Mouse (Mus musculus) embryonic facial prominence, embryonic 13.5 days (tissue): ENCODE measurements around the gene Mipol1. TPM values are rescaled to one million over a fixed set of nuclear protein-coding genes. Genes with fewer than 3 reads are reported as not detected.
"Not testable (repeated sequence)": the region's sequence is repeated elsewhere in the genome, so short reads cannot be mapped to it uniquely, and the experiment has no call there.

Experiments used
- ATAC-seq: fragments of 200-750 bp; cut with Nextera tagmentation; 2 replicates; pipeline ENCODE4 v1.8.0; 2017; ENCODE audit warnings: low read depth; ENCODE audit not compliant: insufficient number of reproducible peaks, insufficient read depth, low FRiP score, low TSS enrichment
- H3K27ac ChIP-seq: fragments of 300-500 bp; sonication (generic); 2 replicates; pipeline ENCODE4 v1.5.1; 2015; ENCODE audit warnings: moderate library complexity, mild to moderate bottlenecking, inconsistent platforms
- H3K27me3 ChIP-seq: fragments of 300-500 bp; sonication (generic); 2 replicates; pipeline ENCODE4 v1.6.1; 2015; ENCODE audit warnings: mild to moderate bottlenecking, inconsistent platforms
- H3K36me3 ChIP-seq: fragments of 300-500 bp; sonication (generic); 2 replicates; pipeline ENCODE4 v1.6.1; 2015; ENCODE audit warnings: mild to moderate bottlenecking, inconsistent platforms
- H3K4me1 ChIP-seq: fragments of 300-500 bp; sonication (generic); 2 replicates; pipeline ENCODE4 v1.6.1; 2015; ENCODE audit warnings: inconsistent platforms
- H3K4me2 ChIP-seq: fragments of 300-500 bp; sonication (generic); 2 replicates; pipeline ENCODE4 v1.6.1; 2015; ENCODE audit warnings: moderate library complexity, mild to moderate bottlenecking, inconsistent platforms
- H3K4me3 ChIP-seq: fragments of 300-500 bp; sonication (generic); 2 replicates; pipeline ENCODE4 v1.5.1; 2015; ENCODE audit warnings: mild to moderate bottlenecking, inconsistent platforms
- H3K9ac ChIP-seq: fragments of 300-500 bp; sonication (generic); 2 replicates; pipeline ENCODE4 v1.6.1; 2015; ENCODE audit warnings: mild to moderate bottlenecking, inconsistent platforms
- H3K9me3 ChIP-seq: fragments of 300-500 bp; sonication (generic); 2 replicates; pipeline ENCODE4 v1.6.1; 2016; ENCODE audit warnings: inconsistent platforms
- WGBS: fragments of 180-500 bp; shearing (Covaris S2); methylation state at CpG from one replicate; pipeline ENCODE4 v1.1.7; 2015; ENCODE audit warnings: mixed read lengths; 5-methylcytosine and 5-hydroxymethylcytosine counted together
- polyA plus RNA-seq: library from polyadenylated mRNA; unstranded; fragments of >200 nt; fragmentation: Nextera tagmentation; extraction: Ambion mirVana; gene quantifications from 2 replicates; pipeline ENCODE4 v1.2.1, GENCODE M21; 2015

The Mipol1 gene
- polyA plus RNA-seq, 1 experiment from 2014 or later, result 9.1 TPM

DNA sequence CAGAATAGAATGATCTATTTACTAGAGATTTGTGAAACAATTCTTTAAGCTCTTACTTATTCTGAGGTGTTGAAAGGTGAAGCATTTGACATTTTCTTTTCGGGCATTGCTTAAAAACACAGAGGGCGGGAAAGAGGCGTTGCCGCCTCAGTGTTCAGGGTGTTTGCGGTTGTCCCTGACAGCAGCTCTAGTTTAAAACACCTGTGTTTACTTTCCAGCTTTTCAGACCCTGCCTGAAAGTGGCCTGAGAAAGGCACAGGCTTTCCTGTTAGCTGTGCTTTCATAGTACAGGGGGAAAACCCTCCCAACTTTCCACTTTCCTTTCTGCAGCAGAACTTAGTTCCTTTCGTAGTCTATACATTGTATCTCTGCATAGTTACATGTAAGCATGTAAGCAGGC lies 152.6 kb downstream of the Mipol1 start:
- H3K4me3 ChIP-seq, result no peak overlapping the region
- H3K36me3 ChIP-seq, result no peaks in the 10 kb centered on the region
- ATAC-seq, result no peak
- H3K27ac ChIP-seq, result no peak overlapping the region
- 50% methylated on average over 6 of the region's 6 CpGs for WGBS
- no peak overlapping the region for H3K9ac ChIP-seq
- H3K4me2 ChIP-seq, result no peak overlapping the region
- no peaks in the 10 kb centered on the region for H3K4me1 ChIP-seq
- H3K27me3 ChIP-seq, result no peaks in the 10 kb centered on the region
- no peaks in the 10 kb centered on the region for H3K9me3 ChIP-seq

- H3K4me3 ChIP-seq, result no peak overlapping the region
- no peak for ATAC-seq
- no peak overlapping the region for H3K27ac ChIP-seq
- no peaks in the 10 kb centered on the region for H3K4me1 ChIP-seq
- H3K9me3 ChIP-seq, result no peaks in the 10 kb centered on the region
- no peak overlapping the region for H3K4me2 ChIP-seq
- H3K36me3 ChIP-seq, result no peaks in the 10 kb centered on the region
- no peak overlapping the region for H3K9ac ChIP-seq
- 64% methylated on average over 2 of the region's 2 CpGs for WGBS
- no peaks in the 10 kb centered on the region for H3K27me3 ChIP-seq
These were observed 157.5 kb downstream of the Mipol1 start for GRCm38 (mm10) chr12:57387588-57388292.

DNA sequence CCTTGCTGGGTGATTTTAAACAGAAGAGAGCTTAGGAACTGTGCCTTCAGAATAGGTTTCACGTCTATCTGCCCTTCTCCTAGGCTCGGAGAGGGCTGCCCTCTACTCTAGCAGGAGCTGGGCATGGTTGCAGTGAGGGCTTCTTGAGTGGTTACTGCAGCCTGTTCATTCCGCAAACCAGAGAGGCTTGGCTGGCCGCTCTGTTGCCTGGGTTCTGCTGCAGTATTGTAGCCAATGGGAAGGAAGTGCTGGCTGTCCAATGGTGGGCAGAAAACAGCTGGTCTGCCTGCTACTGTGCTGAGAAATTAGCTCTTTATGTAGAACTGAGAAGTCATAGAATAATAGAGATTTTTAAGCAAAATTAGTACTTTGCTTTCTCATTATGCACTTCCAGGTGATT lies 169.3 kb downstream of the Mipol1 start:
- H3K9ac ChIP-seq, result no peak overlapping the region
- no peak overlapping the region for H3K4me3 ChIP-seq
- H3K4me2 ChIP-seq, result no peak overlapping the region
- no peak for ATAC-seq
- 0 out of 2 replicates have a peak, but pooled peaks cover 4% of the 10 kb centered on the region for H3K4me1 ChIP-seq
- no peaks in the 10 kb centered on the region for H3K36me3 ChIP-seq
- H3K9me3 ChIP-seq, result no peaks in the 10 kb centered on the region
- no peak overlapping the region for H3K27ac ChIP-seq
- 52% methylated on average over 4 of the region's 4 CpGs for WGBS
- H3K27me3 ChIP-seq, result no peaks in the 10 kb centered on the region

DNA sequence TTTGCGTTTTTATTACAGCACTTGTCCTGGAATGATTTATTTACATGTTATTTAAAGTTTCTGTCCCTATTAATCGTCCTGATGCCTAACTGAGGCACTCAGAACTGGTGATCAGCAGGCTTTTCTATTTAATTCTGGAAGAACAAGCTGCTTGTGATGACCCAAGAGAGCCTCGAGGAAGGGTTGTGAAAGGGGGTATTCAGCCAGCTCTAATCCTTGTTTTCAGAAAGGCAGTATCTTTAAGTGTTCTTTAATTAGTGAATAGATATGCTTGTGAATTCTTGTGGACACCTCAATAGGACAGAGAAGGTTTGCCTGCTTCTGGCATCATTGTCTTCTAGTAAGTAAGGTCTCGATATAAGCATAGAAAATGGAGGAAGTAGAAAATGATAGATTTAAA lies 170.0 kb downstream of the Mipol1 start:
- WGBS, result 32% methylated on average over 4 of the region's 4 CpGs
- H3K4me1 ChIP-seq, result 0 out of 2 replicates have a peak, but pooled peaks cover 4% of the 10 kb centered on the region
- H3K27me3 ChIP-seq, result no peaks in the 10 kb centered on the region
- no peak for ATAC-seq
- H3K36me3 ChIP-seq, result no peaks in the 10 kb centered on the region
- no peak overlapping the region for H3K4me3 ChIP-seq
- no peaks in the 10 kb centered on the region for H3K9me3 ChIP-seq
- H3K4me2 ChIP-seq, result no peak overlapping the region
- no peak overlapping the region for H3K9ac ChIP-seq
- H3K27ac ChIP-seq, result no peak overlapping the region

GRCm38 (mm10) chr12:57401126-57401525 lies 170.9 kb downstream of the Mipol1 start:
- 44% methylated on average over 7 of the region's 7 CpGs for WGBS
- Histone ChIP-seq H3K9me3 (no peaks in the 10 kb centered on the region), H3K27ac (no peak overlapping the region), H3K4me2 (no peak overlapping the region; the same call in 1 of the 2 replicates), H3K36me3 (no peaks in the 10 kb centered on the region), H3K4me1 (0 out of 2 replicates have a peak, but pooled peaks cover 4% of the 10 kb centered on the region), H3K27me3 (no peaks in the 10 kb centered on the region), H3K9ac (no peak overlapping the region), H3K4me3 (no peak overlapping the region)
- ATAC-seq, result no peak

DNA sequence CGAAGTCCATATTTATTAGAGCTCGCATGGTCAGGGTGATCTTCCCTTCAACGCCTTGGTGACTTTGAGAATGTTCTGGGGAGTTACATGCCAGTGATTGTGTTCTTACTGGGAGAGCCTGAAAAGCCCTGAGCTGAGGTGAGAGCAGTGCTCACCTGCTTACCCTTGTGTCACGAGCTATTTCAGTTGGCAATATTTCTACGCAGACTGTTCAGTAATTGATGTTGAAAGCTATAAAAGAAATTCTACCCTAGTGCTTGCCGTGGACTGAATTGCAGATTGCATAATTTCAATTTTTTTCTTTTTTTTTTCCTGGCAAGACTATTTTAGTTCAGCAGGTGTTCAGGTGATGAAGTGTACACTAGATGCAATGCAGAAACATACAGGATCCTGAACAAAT lies 172.1 kb downstream of the Mipol1 start:
- Histone ChIP-seq H3K36me3 (no peaks in the 10 kb centered on the region), H3K9me3 (no peaks in the 10 kb centered on the region), H3K27ac (no peak overlapping the region), H3K4me3 (no peak overlapping the region), H3K4me2 (no peak overlapping the region), H3K27me3 (no peaks in the 10 kb centered on the region), H3K9ac (no peak overlapping the region), H3K4me1 (0 out of 2 replicates have a peak, but pooled peaks cover 4% of the 10 kb centered on the region)
- 81% methylated on average over 6 of the region's 6 CpGs for whole genome bisulfite sequencing
- ATAC-seq, result no peak

- H3K36me3 ChIP-seq, result no peaks in the 10 kb centered on the region
- no peak overlapping the region for H3K27ac ChIP-seq
- no peaks in the 10 kb centered on the region for H3K27me3 ChIP-seq
- no peak for ATAC-seq
- no peak overlapping the region for H3K4me2 ChIP-seq
- no peak overlapping the region for H3K9ac ChIP-seq
- no peaks in the 10 kb centered on the region for H3K9me3 ChIP-seq
- no peak overlapping the region for H3K4me3 ChIP-seq
- H3K4me1 ChIP-seq, result no peaks in the 10 kb centered on the region
These were observed 179.7 kb downstream of the Mipol1 start for GRCm38 (mm10) chr12:57409976-57410375.

DNA sequence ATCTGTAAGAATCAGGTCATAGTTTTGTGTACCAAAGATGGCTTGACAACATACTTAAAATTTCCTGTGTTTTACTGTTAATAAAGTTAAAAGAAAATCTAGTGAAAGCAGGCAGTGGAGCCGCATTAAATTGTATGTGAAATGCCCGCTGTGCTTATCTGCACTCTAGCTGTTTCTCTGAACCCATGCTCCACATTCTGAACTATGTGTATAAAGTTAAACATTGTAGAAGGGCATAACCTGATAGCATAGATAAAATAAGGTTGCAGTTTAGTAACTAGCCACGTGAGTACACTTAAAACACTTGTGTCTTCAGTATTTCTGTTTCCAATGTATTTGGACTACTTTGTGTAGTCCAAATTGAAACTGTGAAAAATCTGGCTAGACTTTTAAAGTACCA lies 183.6 kb downstream of the Mipol1 start:
- Histone ChIP-seq H3K9ac (no peak overlapping the region), H3K9me3 (no peaks in the 10 kb centered on the region), H3K4me1 (no peaks in the 10 kb centered on the region), H3K27ac (no peak overlapping the region), H3K4me2 (no peak overlapping the region), H3K27me3 (no peaks in the 10 kb centered on the region), H3K36me3 (no peaks in the 10 kb centered on the region), H3K4me3 (no peak overlapping the region)
- 74% methylated on average over 3 of the region's 3 CpGs for WGBS
- no peak for ATAC-seq

DNA sequence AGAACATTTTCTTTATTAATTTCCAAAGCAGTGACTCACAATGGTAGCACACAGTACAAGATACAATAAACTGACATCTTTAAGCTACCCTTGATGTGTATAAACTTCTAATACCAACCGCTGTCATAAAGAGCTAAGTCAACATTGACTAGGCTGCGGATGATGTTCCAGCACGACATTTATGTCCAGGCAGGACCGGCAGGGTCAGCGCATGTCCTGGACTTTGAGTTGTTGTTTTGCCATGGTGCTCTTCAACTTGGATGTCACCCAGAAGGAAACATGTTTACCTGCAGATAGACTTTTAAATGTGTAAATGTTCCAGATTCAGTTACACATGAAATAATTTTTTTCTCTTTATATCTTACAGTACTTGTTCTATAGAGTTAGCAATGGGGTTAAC lies 194.7 kb downstream of the Mipol1 start:
- Histone ChIP-seq H3K27ac (no peak overlapping the region), H3K9ac (no peak overlapping the region), H3K4me1 (no peaks in the 10 kb centered on the region), H3K4me2 (no peak overlapping the region), H3K36me3 (no peaks in the 10 kb centered on the region), H3K4me3 (no peak overlapping the region), H3K9me3 (no peaks in the 10 kb centered on the region), H3K27me3 (no peaks in the 10 kb centered on the region)
- no peak for ATAC-seq
- 97% methylated on average over 5 of the region's 5 CpGs for whole genome bisulfite sequencing

DNA sequence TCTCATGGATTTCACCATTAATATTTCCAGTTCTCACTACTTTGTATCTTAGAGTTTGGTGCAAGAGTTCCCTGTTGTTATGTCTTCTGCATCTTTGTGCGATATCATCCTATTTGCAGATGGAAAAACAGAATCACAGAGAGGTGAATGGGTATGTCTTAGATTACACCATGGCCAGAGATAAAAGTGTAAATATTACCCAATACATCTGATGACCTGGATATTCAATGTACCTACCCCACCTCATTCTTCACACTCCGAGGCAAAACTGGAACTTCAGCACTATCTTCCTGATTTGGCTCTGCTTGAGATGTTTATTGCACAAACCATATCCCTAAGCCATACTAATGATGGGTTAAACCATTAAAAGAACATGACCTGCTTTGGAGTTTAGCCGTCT lies 198.0 kb downstream of the Mipol1 start:
- no peaks in the 10 kb centered on the region for H3K27me3 ChIP-seq
- H3K36me3 ChIP-seq, result no peaks in the 10 kb centered on the region
- no peak for ATAC-seq
- H3K27ac ChIP-seq, result no peak overlapping the region
- no peaks in the 10 kb centered on the region for H3K9me3 ChIP-seq
- WGBS, result 79% methylated on average over 3 of the region's 3 CpGs
- no peaks in the 10 kb centered on the region for H3K4me1 ChIP-seq
- no peak overlapping the region for H3K4me2 ChIP-seq
- no peak overlapping the region for H3K4me3 ChIP-seq
- H3K9ac ChIP-seq, result no peak overlapping the region

GRCm38 (mm10) chr12:57428767-57429166 lies 198.5 kb downstream of the Mipol1 start:
- H3K4me3 ChIP-seq, result no peak overlapping the region
- 80% methylated on average over 2 of the region's 2 CpGs for WGBS
- H3K36me3 ChIP-seq, result no peaks in the 10 kb centered on the region
- H3K27me3 ChIP-seq, result no peaks in the 10 kb centered on the region
- no peak overlapping the region for H3K4me2 ChIP-seq
- H3K9me3 ChIP-seq, result no peaks in the 10 kb centered on the region
- H3K27ac ChIP-seq, result no peak overlapping the region
- no peaks in the 10 kb centered on the region for H3K4me1 ChIP-seq
- no peak overlapping the region for H3K9ac ChIP-seq
- ATAC-seq, result no peak

GRCm38 (mm10) chr12:57436939-57437659 lies 206.9 kb downstream of the Mipol1 start:
- not testable (repeated sequence) for H3K36me3 ChIP-seq, H3K27me3 ChIP-seq, H3K4me2 ChIP-seq, H3K27ac ChIP-seq, H3K4me3 ChIP-seq, H3K9me3 ChIP-seq, H3K4me1 ChIP-seq, ATAC-seq, H3K9ac ChIP-seq
- 68% methylated on average over 8 of the region's 8 CpGs for WGBS
